Mouse (Mus musculus): Measurements from ENCODE around the gene Fancf. TPM values are rescaled to one million over a fixed set of nuclear protein-coding genes. Genes with fewer than 3 reads are reported as not detected.

Fancf gene
- polyA plus RNA-seq, 1 experiment from 2014 or later = 7.5 TPM

GRCm38 (mm10) chr7:51831917-51832316 lies 30.1 kb downstream of the Fancf start:
- H3K27me3 ChIP-seq = no peaks in the 10 kb centered on the region
- H3K9me3 ChIP-seq (replicated peaks) = no peaks in the 10 kb centered on the region
- DNase-seq = no peak
- no peak overlapping the region for H3K4me3 ChIP-seq (replicated peaks)
- no peak for ATAC-seq (ENCODE audit: low read depth)
- no peak overlapping the region for H3K9ac ChIP-seq
- H3K36me3 ChIP-seq = no peaks in the 10 kb centered on the region
- no peaks in the 10 kb centered on the region for H3K4me1 ChIP-seq (replicated peaks)
- no peak overlapping the region for H3K4me2 ChIP-seq
- no peak overlapping the region for H3K27ac ChIP-seq
- 68% methylated on average over 7 of the region's 7 CpGs for WGBS (ENCODE audit: insufficient replicate concordance)

DNA sequence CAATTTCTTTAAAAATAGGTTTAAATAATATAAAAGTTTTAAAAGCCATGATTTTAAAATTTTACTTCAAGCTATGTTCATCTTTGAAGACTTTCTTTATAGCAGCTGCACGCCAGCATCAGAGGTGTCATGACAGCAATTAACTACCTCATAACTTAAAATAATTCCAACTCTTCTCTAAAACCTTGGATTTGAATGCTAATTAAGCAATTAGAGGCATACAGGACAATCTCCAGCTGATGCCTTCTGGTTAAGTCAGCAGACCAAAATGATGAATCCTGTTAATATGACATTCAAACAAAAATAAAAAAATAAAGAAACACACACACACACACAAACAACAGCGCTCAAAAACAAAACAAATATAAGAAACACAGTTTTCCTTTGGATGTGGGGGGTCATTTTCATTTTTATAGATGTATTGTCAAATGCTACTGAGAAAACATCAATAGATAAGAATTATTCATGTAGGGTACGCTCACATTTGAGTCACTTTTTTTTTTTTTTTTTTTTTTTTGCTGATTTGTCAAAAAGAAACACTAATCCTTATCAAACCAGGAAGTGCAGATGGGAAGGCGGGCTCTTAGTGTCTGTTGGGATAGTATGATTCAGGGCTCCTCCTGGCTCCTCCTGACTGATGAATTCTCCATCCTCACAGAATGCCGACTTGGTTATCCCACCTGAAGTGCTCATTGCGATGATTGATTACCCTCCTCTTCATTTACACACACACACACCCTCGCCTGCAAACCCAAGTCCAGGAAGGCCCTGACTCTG lies 38.3 kb downstream of the Fancf start:
- no peaks in the 10 kb centered on the region for H3K9me3 ChIP-seq (replicated peaks)
- no peak overlapping the region for H3K4me2 ChIP-seq
- no peaks in the 10 kb centered on the region for H3K27me3 ChIP-seq
- H3K4me1 ChIP-seq (replicated peaks) = no peaks in the 10 kb centered on the region
- no peak overlapping the region for H3K27ac ChIP-seq
- DNase-seq (no peak), ATAC-seq (ENCODE audit: low read depth) (no peak)
- no peaks in the 10 kb centered on the region for H3K36me3 ChIP-seq
- WGBS (ENCODE audit: insufficient replicate concordance) = 54% methylated on average over 7 of the region's 7 CpGs
- no peak overlapping the region for H3K4me3 ChIP-seq (replicated peaks)
- no peak overlapping the region for H3K9ac ChIP-seq

GRCm38 (mm10) chr7:51821467-51821866 lies 40.6 kb downstream of the Fancf start:
- Histone ChIP-seq H3K4me2 (no peak overlapping the region), H3K27ac (no peak overlapping the region), H3K36me3 (no peaks in the 10 kb centered on the region), H3K27me3 (no peaks in the 10 kb centered on the region), H3K4me3 (replicated peaks) (no peak overlapping the region), H3K9ac (no peak overlapping the region), H3K9me3 (replicated peaks) (no peaks in the 10 kb centered on the region), H3K4me1 (replicated peaks) (no peaks in the 10 kb centered on the region)
- WGBS (ENCODE audit: insufficient replicate concordance) = 37% methylated on average over 2 of the region's 2 CpGs
- ATAC-seq (ENCODE audit: low read depth) = no peak
- no peak for DNase-seq

GRCm38 (mm10) chr7:51819891-51820290 lies 42.2 kb downstream of the Fancf start:
- 26% methylated on average over 1 of the region's 1 CpGs for WGBS (ENCODE audit: insufficient replicate concordance)
- H3K27ac ChIP-seq = no peak overlapping the region
- no peaks in the 10 kb centered on the region for H3K36me3 ChIP-seq
- H3K9ac ChIP-seq = no peak overlapping the region
- H3K4me2 ChIP-seq = no peak overlapping the region
- no peaks in the 10 kb centered on the region for H3K27me3 ChIP-seq
- no peak for ATAC-seq (ENCODE audit: low read depth)
- no peak overlapping the region for H3K4me3 ChIP-seq (replicated peaks)
- H3K4me1 ChIP-seq (replicated peaks) = no peaks in the 10 kb centered on the region
- no peaks in the 10 kb centered on the region for H3K9me3 ChIP-seq (replicated peaks)
- no peak for DNase-seq

DNA sequence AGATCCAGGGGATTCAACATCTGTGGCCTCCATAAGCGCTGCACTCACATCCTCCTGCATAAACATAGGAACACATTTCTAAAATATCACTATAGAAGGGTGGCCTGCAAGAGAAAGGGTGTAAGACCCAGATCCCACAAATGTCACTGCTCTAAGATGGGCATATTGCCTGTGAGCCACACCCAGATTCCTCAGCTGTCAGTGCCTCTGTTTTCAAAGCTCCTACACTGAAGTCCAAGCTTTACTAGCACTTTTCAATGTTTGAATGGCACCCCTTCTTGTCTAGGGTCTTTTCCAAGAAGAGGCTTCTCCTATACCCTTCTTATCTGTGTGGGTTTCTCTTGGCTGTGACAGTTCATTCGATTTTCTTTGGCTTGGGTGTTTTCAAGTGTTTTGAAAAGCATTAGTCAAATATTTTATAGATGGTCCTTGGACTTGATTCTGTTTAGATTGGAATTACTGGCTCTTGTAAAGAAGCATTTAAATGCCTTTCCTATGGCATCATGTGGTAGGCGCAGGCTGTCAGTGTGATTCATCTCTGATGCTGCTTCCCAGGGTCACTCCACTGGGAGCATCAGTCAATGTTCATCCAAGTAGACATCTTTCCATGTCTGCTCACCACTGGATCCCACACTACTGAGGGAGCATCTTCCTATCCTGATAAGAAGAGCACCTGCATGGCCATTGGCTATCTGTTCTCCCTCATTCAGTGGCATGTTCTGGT lies 43.7 kb downstream of the Fancf start:
- Histone ChIP-seq H3K4me3 (replicated peaks) (no peak overlapping the region), H3K9ac (no peak overlapping the region), H3K27ac (no peak overlapping the region), H3K9me3 (replicated peaks) (no peaks in the 10 kb centered on the region), H3K27me3 (no peaks in the 10 kb centered on the region), H3K4me2 (no peak overlapping the region), H3K4me1 (replicated peaks) (no peaks in the 10 kb centered on the region), H3K36me3 (no peaks in the 10 kb centered on the region)
- ATAC-seq (ENCODE audit: low read depth) (no peak), DNase-seq (no peak)
- WGBS (ENCODE audit: insufficient replicate concordance) = 38% methylated on average over 3 of the region's 3 CpGs

GRCm38 (mm10) chr7:51816283-51816839 lies 45.7 kb downstream of the Fancf start:
- no peaks in the 10 kb centered on the region for H3K27me3 ChIP-seq

GRCm38 (mm10) chr7:51815473-51816282 lies 46.4 kb downstream of the Fancf start:
- Histone ChIP-seq H3K4me1 (replicated peaks) (no peaks in the 10 kb centered on the region), H3K4me3 (replicated peaks) (no peak overlapping the region), H3K4me2 (no peak overlapping the region), H3K9me3 (replicated peaks) (no peaks in the 10 kb centered on the region), H3K9ac (no peak overlapping the region), H3K27ac (no peak overlapping the region), H3K36me3 (no peaks in the 10 kb centered on the region), H3K27me3 (no peaks in the 10 kb centered on the region)
- no peak for ATAC-seq (ENCODE audit: low read depth)
- WGBS (ENCODE audit: insufficient replicate concordance) = 41% methylated on average over 4 of the region's 4 CpGs
- DNase-seq = no peak

More at GRCm38 (mm10) chr7:51816283-51816839, 45.7 kb downstream of the Fancf start:
- H3K27ac ChIP-seq = no peak overlapping the region
- no peaks in the 10 kb centered on the region for H3K9me3 ChIP-seq (replicated peaks)
- no peak overlapping the region for H3K4me3 ChIP-seq (replicated peaks)
- no peak for DNase-seq
- H3K4me2 ChIP-seq = no peak overlapping the region
- no peak overlapping the region for H3K9ac ChIP-seq
- WGBS (ENCODE audit: insufficient replicate concordance) = 27% methylated on average over 3 of the region's 3 CpGs
- H3K4me1 ChIP-seq (replicated peaks) = no peaks in the 10 kb centered on the region
- ATAC-seq (ENCODE audit: low read depth) = no peak
- no peaks in the 10 kb centered on the region for H3K36me3 ChIP-seq

Other genes starting within 250 kb of the Fancf start
- 0.09 and 0.16 TPM in 2 replicates for gene Slc17a6, start 240.3 kb downstream of the Fancf start, polyA plus RNA-seq (2015; fragmentation: Nextera tagmentation; extraction: Ambion mirVana)
- 6.8 and 7.0 TPM in 2 replicates for gene Gas2, start 252 bp downstream of the Fancf start, polyA plus RNA-seq (2015; fragmentation: Nextera tagmentation; extraction: Ambion mirVana)
- gene Svip, start 143.8 kb upstream of the Fancf start, polyA plus RNA-seq (2015; fragmentation: Nextera tagmentation; extraction: Ambion mirVana) = 24.1 and 29.9 TPM in 2 replicates
- gene 1700015G11Rik, start 153.5 kb upstream of the Fancf start, polyA plus RNA-seq (2015; fragmentation: Nextera tagmentation; extraction: Ambion mirVana) = not detected in 2 replicates

Measured in liver, embryonic 13.5 days (tissue).